Mouse (Mus musculus): ENCODE measurements around the gene Gemin5.
A peak's percentile ranks its signal among the peaks of the same experiment; 100 is the strongest.

DNA sequence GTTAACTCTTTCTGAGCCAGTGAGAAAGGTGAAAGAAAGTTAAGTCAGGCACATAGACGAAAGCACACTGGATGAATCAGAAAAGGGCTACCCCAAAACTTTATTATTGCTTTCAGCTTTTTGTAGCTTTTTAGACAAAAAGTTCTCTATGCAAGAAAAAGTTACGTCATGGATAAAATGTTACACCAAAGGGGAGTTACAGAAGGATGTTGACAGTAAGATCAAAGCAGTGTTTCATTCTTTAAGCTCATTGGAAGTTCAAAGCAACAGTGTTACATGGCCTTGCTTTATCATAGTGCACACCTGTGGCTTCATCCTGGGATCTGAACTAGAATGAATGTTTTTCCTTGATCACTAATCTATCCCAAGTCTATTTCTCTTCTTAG is 43.3 kb upstream of the Gemin5 start:
- TF ChIP-seq CTCF (IDR thresholded peaks at IDR 0.05; ENCODE audit: low read depth) (no peak), EP300 (IDR thresholded peaks at IDR 0.05; ENCODE audit: low read depth) (0 out of 2 replicates have a peak, but pooled peaks have one; percentile 3)
